Mouse (Mus musculus) hindbrain, embryonic 11.5 days (tissue): ENCODE results near the gene Fam131b. TPM values are rescaled to one million over a fixed set of nuclear protein-coding genes. Genes with fewer than 3 reads are reported as not detected.

Experiments used
- ATAC-seq: fragments of 200-750 bp; cut with Nextera tagmentation; 2 replicates; pipeline ENCODE4 v1.8.0; 2017; ENCODE audit warnings: mild to moderate bottlenecking, moderate TSS enrichment, moderate library complexity; ENCODE audit not compliant: low FRiP score
- DNase-seq: peaks from one replicate; pipeline ENCODE4 v3.0.0-alpha.2; 2015; ENCODE audit warnings: low spot score
- H3K27ac ChIP-seq: fragments of 300-500 bp; sonication (generic); 2 replicates; pipeline ENCODE4 v1.5.1; 2014; ENCODE audit warnings: mild to moderate bottlenecking, low read depth, low read length
- H3K27me3 ChIP-seq: fragments of 300-500 bp; sonication (generic); 2 replicates; pipeline ENCODE4 v1.6.1; 2014; ENCODE audit warnings: mild to moderate bottlenecking, low read length, moderate library complexity, mixed read lengths; ENCODE audit not compliant: control insufficient read depth, insufficient read depth
- H3K36me3 ChIP-seq: fragments of 300-500 bp; sonication (generic); 2 replicates; pipeline ENCODE4 v1.6.1; 2014; ENCODE audit warnings: mild to moderate bottlenecking, low read length, moderate library complexity, mixed read lengths; ENCODE audit not compliant: control insufficient read depth, insufficient read depth
- H3K4me1 ChIP-seq: fragments of 300-500 bp; sonication (generic); replicated peaks from 2 replicates; pipeline ENCODE4 v1.6.1; 2014; ENCODE audit warnings: low read length, mixed read lengths; ENCODE audit not compliant: control insufficient read depth, insufficient read depth
- H3K4me2 ChIP-seq: fragments of 300-500 bp; sonication (generic); replicated peaks from 2 replicates; pipeline ENCODE4 v1.6.1; 2014; ENCODE audit warnings: mild to moderate bottlenecking, low read depth, low read length
- H3K4me3 ChIP-seq: fragments of 300-500 bp; sonication (generic); 2 replicates; pipeline ENCODE4 v1.5.1; 2014; ENCODE audit warnings: low read depth, low read length
- H3K9ac ChIP-seq: fragments of 300-500 bp; sonication (generic); 2 replicates; pipeline ENCODE4 v1.6.1; 2014; ENCODE audit warnings: low read depth, low read length
- H3K9me3 ChIP-seq: fragments of 300-500 bp; sonication (generic); 2 replicates; pipeline ENCODE4 v1.6.1; 2016; ENCODE audit warnings: low read length; ENCODE audit not compliant: control insufficient read depth
- WGBS: fragments of 180-500 bp; shearing (Covaris S2); extraction: QIAGEN DNeasy Blood & Tissue Kit; methylation state at CpG from one replicate; pipeline ENCODE4 v1.1.7; 2014; 5-methylcytosine and 5-hydroxymethylcytosine counted together
- polyA plus RNA-seq: library from polyadenylated mRNA; unstranded; fragments of >200 nt; fragmentation: Nextera tagmentation; extraction: Ambion mirVana; gene quantifications from 2 replicates; pipeline ENCODE4 v1.2.1, GENCODE M21; 2014

Fam131b gene
- polyA plus RNA-seq, 1 experiment from 2014 or later: 3.1 TPM

- no peak for ATAC-seq
- WGBS: 82% methylated on average over 1 of the region's 1 CpGs
These were observed 19.8 kb upstream of the Fam131b start for GRCm38 (mm10) chr6:42344255-42344654.

DNA sequence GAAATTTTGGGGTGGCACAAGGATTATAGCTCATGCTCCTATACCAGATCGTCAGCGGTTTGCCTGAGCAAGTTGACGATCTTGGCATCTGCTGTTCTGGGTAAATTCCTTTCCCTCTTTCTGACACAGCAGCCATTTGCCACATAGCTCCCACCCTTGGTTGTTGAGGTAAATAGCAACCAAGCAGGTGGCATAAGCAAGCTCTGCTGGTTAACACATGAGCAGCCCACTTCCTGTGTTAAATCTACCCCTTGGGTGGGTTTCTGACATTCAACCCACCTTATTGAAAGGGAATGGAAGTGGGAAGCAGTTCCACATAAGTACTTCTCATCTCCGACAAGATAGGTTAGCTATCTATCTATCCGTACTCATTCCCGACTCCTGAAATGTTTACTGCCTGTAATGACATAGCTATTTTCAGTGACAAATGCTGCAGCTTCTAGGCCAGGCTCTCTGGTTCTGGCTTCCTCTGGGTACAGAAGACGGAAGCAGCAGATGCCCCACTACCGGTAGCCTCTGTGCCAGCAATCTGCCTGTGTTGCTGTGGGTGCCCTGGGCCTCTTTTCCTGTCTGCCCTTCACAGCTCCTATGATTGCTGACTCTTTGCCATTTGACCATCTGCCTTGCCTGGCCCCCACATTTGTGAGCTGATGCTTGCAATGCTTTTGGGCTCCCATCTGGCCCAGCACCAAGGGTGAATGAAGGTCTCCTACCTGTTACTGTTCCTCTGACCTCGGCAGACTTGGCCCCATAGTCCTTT lies 19.1 kb upstream of the Fam131b start:
- no peak for ATAC-seq
- Histone ChIP-seq H3K4me3 (no peak overlapping the region), H3K4me1 (no peaks in the 10 kb centered on the region; the same call in 1 of the 2 replicates), H3K36me3 (no peaks in the 10 kb centered on the region), H3K9ac (no peak overlapping the region), H3K9me3 (no peaks in the 10 kb centered on the region), H3K27me3 (no peaks in the 10 kb centered on the region), H3K4me2 (no peak overlapping the region), H3K27ac (no peak overlapping the region)
- 89% methylated on average over 9 of the region's 9 CpGs for WGBS
- DNase-seq: no peak

More at GRCm38 (mm10) chr6:42344255-42344654, 19.8 kb upstream of the Fam131b start:
- Histone ChIP-seq H3K4me2 (no peak overlapping the region), H3K4me3 (no peak overlapping the region), H3K36me3 (no peaks in the 10 kb centered on the region), H3K27ac (no peak overlapping the region), H3K27me3 (no peaks in the 10 kb centered on the region), H3K9me3 (no peaks in the 10 kb centered on the region), H3K4me1 (no peaks in the 10 kb centered on the region; the same call in 1 of the 2 replicates), H3K9ac (no peak overlapping the region)
- no peak for DNase-seq

- DNase-seq (no peak), ATAC-seq (no peak)
- no peak overlapping the region for H3K4me2 ChIP-seq
- 46% methylated on average over 1 of the region's 1 CpGs for WGBS
- no peak overlapping the region for H3K27ac ChIP-seq
- H3K27me3 ChIP-seq: no peaks in the 10 kb centered on the region
- no peak overlapping the region for H3K9ac ChIP-seq
- H3K9me3 ChIP-seq: no peaks in the 10 kb centered on the region
- H3K36me3 ChIP-seq: no peaks in the 10 kb centered on the region
- H3K4me1 ChIP-seq: no peaks in the 10 kb centered on the region
- no peak overlapping the region for H3K4me3 ChIP-seq
These were observed 17.7 kb upstream of the Fam131b start for GRCm38 (mm10) chr6:42342171-42342570.

GRCm38 (mm10) chr6:42339981-42340380 lies 15.5 kb upstream of the Fam131b start:
- no peak overlapping the region for H3K27ac ChIP-seq
- H3K36me3 ChIP-seq: no peaks in the 10 kb centered on the region
- no peaks in the 10 kb centered on the region for H3K4me1 ChIP-seq
- H3K27me3 ChIP-seq: no peaks in the 10 kb centered on the region
- no peak overlapping the region for H3K4me3 ChIP-seq
- WGBS: 81% methylated on average over 5 of the region's 5 CpGs
- H3K9me3 ChIP-seq: no peaks in the 10 kb centered on the region
- H3K9ac ChIP-seq: no peak overlapping the region
- no peak for ATAC-seq
- no peak for DNase-seq
- H3K4me2 ChIP-seq: no peak overlapping the region

- no peaks in the 10 kb centered on the region for H3K4me1 ChIP-seq
- H3K4me3 ChIP-seq: no peak overlapping the region
- 86% methylated on average over 2 of the region's 2 CpGs for WGBS
- H3K9ac ChIP-seq: no peak overlapping the region
- ATAC-seq: no peak
- no peak overlapping the region for H3K27ac ChIP-seq
- DNase-seq: no peak
- no peaks in the 10 kb centered on the region for H3K36me3 ChIP-seq
- H3K27me3 ChIP-seq: no peaks in the 10 kb centered on the region
- no peak overlapping the region for H3K4me2 ChIP-seq
- no peaks in the 10 kb centered on the region for H3K9me3 ChIP-seq
These were observed 14.7 kb upstream of the Fam131b start for GRCm38 (mm10) chr6:42339189-42339588.

GRCm38 (mm10) chr6:42330946-42331345 lies 6.5 kb upstream of the Fam131b start:
- WGBS: 89% methylated on average over 3 of the region's 3 CpGs
- H3K4me1 ChIP-seq: no peaks in the 10 kb centered on the region
- H3K27ac ChIP-seq: no peak overlapping the region
- no peak for ATAC-seq
- H3K27me3 ChIP-seq: no peaks in the 10 kb centered on the region
- no peak overlapping the region for H3K9ac ChIP-seq
- H3K4me3 ChIP-seq: no peak overlapping the region
- no peaks in the 10 kb centered on the region for H3K9me3 ChIP-seq
- no peak for DNase-seq
- no peaks in the 10 kb centered on the region for H3K36me3 ChIP-seq
- H3K4me2 ChIP-seq: no peak overlapping the region

- WGBS: 87% methylated on average over 3 of the region's 3 CpGs
- no peaks in the 10 kb centered on the region for H3K4me1 ChIP-seq
- ATAC-seq: no peak
- no peak overlapping the region for H3K27ac ChIP-seq
- H3K36me3 ChIP-seq: no peaks in the 10 kb centered on the region
- H3K4me3 ChIP-seq: no peak overlapping the region
- no peak for DNase-seq
- H3K9me3 ChIP-seq: no peaks in the 10 kb centered on the region
- H3K9ac ChIP-seq: no peak overlapping the region
- no peaks in the 10 kb centered on the region for H3K27me3 ChIP-seq
- no peak overlapping the region for H3K4me2 ChIP-seq
These were observed 5.8 kb upstream of the Fam131b start for GRCm38 (mm10) chr6:42330216-42330615.

DNA sequence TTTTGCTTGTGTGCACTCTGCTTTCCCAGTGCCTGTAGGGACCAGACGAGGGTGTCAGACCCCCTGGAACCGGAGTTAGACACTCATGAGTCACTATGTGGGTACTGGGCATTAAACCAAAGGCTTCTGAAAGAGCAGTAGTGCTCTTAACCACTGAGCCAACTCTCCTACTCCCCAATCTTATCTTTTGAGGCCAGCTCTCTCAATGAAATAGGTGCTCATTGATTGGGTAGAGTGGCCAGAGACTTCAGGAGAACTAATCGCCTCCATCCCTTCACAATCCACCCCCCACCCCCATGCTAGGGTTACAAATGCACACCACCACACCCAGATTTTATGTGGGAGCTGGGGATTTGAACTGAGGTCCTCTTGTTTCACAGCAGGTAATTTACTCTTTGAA lies 4.3 kb upstream of the Fam131b start:
- 80% methylated on average over 3 of the region's 3 CpGs for WGBS
- Histone ChIP-seq H3K4me3 (no peak overlapping the region), H3K27ac (no peak overlapping the region), H3K27me3 (no peaks in the 10 kb centered on the region), H3K4me1 (no peaks in the 10 kb centered on the region), H3K9ac (no peak overlapping the region), H3K4me2 (no peak overlapping the region), H3K9me3 (no peaks in the 10 kb centered on the region), H3K36me3 (no peaks in the 10 kb centered on the region)
- no peak for DNase-seq
- ATAC-seq: no peak

- H3K4me3 ChIP-seq: no peak overlapping the region
- ATAC-seq: no peak
- DNase-seq: no peak
- H3K9me3 ChIP-seq: no peaks in the 10 kb centered on the region
- peaks cover 3% of the 10 kb centered on the region; the same call in 1 of the 2 replicates for H3K27me3 ChIP-seq
- WGBS: 98% methylated on average over 3 of the region's 3 CpGs
- H3K36me3 ChIP-seq: no peaks in the 10 kb centered on the region
- H3K4me2 ChIP-seq: no peak overlapping the region
- no peak overlapping the region for H3K9ac ChIP-seq
- H3K4me1 ChIP-seq: 0 out of 2 replicates have a peak, but pooled peaks cover 6% of the 10 kb centered on the region
- no peak overlapping the region for H3K27ac ChIP-seq
These were observed 2.1 kb upstream of the Fam131b start for GRCm38 (mm10) chr6:42326509-42326908.
